Mouse (Mus musculus) lung, adult 10 weeks (tissue): ENCODE data around the gene Uts2. TPM values are rescaled to one million over a fixed set of nuclear protein-coding genes. Genes with fewer than 3 reads are reported as not detected.

Experiments
- polyA plus RNA-seq: library from polyadenylated mRNA; stranded (reverse); fragments of 350-450 nt; fragmentation: Illumina TruSeq; extraction: RNeasy Lipid Tissue Mini Kit (QIAGEN cat#74804); gene quantifications from one replicate; pipeline ENCODE4 v1.2.3, GENCODE M21; 2014; ENCODE audit warnings: low read depth, low replicate concordance; ENCODE audit not compliant: insufficient read depth

Uts2 gene
- polyA plus RNA-seq: not detected

DNA sequence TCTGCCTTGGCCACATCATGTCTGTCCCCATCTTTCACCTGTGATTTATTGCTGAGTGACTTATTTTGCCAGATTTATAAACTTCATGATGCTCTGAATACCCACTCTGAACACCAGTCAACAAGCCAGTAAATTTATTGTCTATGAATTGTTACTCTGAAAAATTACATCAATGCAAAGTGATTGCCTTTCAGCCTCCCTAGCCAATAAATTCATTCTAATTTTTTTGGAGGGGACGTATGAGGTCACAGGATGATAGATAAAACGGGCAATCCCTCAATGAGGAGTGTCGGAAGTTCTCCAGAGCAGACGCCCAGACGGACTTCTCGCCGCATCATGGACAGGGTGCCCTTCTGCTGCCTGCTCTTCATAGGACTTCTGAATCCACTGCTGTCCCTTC is at the start of gene Uts2:
Gene Uts2 (plus strand): TSS at position 301 of the 400 bp plus-strand sequence.

DNA sequence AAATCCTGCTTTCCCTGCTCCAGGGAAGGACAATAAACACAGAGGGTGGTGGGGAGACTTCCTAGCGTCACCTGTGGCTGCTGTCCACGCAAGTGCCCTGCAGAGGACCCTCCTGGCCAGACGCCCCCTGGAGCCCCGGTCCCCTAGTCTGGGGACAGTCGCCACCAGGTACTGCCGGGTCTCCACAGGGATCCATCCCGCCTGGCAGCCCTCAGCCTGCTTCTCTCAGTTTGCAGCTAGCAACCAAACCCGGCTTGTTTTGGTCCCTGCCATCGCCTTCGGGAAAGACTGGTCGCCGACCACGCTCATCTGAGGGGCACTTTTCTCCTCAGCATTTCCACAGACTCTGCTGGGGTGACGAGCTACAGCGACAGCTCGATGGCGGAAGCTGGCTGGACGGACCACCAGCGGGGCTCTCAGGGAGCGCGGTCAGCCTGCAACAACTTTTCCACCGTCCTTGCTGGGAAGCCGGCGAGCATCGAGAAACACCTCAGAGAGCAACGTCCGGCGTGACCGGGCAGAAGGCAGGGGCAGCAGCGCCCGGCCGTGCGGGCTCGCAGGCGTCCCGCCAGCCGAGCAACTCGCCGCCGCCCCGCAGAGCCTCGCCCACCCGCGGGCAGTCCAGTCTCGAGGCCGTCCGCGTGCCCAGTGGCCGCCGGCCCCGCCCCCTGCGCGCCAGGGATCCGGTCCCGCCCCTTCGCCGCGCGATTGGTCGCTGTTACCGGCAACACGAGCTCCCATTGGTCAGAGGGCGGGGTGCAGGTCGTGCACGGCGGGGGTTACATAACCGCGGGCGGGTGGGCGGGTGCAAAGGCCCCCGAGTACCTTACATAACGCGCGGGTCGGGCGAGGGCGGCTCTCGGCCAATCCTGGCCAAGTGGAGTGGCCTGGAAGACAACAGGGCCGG is 47.4 kb downstream of the Uts2 start, which contains the start of gene Per3:
Gene Per3 (minus strand): TSS at position 629 of the 907 bp plus-strand sequence.

Other genes with a start within 250 kb of the Uts2 start
- 58.7 TPM for gene Errfi1, start 143.2 kb upstream of the Uts2 start, polyA plus RNA-seq
- 185 TPM for gene Park7, start 82.7 kb upstream of the Uts2 start, polyA plus RNA-seq
- 0.81 TPM for gene Tnfrsf9, start 82.5 kb upstream of the Uts2 start, polyA plus RNA-seq
- gene Per3, start 47.6 kb downstream of the Uts2 start, polyA plus RNA-seq: 3.8 TPM
- gene Vamp3, start 60.9 kb downstream of the Uts2 start, polyA plus RNA-seq: 85.7 TPM
- not detected for gene Gm13090, start 92.5 kb downstream of the Uts2 start, polyA plus RNA-seq